Mouse (Mus musculus) midbrain, embryonic 16.5 days (tissue): Measurements from ENCODE around the gene Ifnar1. TPM values are rescaled to one million over a fixed set of nuclear protein-coding genes. Genes with fewer than 3 reads are reported as not detected.

Experiments
- ATAC-seq: fragments of 200-750 bp; cut with Nextera tagmentation; 2 replicates; pipeline ENCODE4 v1.8.0; 2017; ENCODE audit warnings: moderate TSS enrichment
- H3K27ac ChIP-seq: fragments of 300-500 bp; sonication (generic); 2 replicates; pipeline ENCODE4 v1.5.1; 2014; ENCODE audit warnings: mild to moderate bottlenecking, low read length, mixed read lengths
- H3K27me3 ChIP-seq: fragments of 300-500 bp; sonication (generic); 2 replicates; pipeline ENCODE4 v1.6.1; 2014; ENCODE audit warnings: low read depth, low read length, mixed read lengths; ENCODE audit not compliant: control insufficient read depth, insufficient read depth
- H3K36me3 ChIP-seq: fragments of 300-500 bp; sonication (generic); 2 replicates; pipeline ENCODE4 v1.6.1; 2014; ENCODE audit warnings: mild to moderate bottlenecking, low read length, moderate library complexity, mixed read lengths; ENCODE audit not compliant: control insufficient read depth, insufficient read depth
- H3K4me1 ChIP-seq: fragments of 300-500 bp; sonication (generic); 2 replicates; pipeline ENCODE4 v1.6.1; 2014; ENCODE audit warnings: mild to moderate bottlenecking, low read length, mixed read lengths; ENCODE audit not compliant: control insufficient read depth, insufficient read depth
- H3K4me2 ChIP-seq: fragments of 300-500 bp; sonication (generic); 2 replicates; pipeline ENCODE4 v1.6.1; 2014; ENCODE audit warnings: mild to moderate bottlenecking, low read length, mixed read lengths
- H3K4me3 ChIP-seq: fragments of 300-500 bp; sonication (generic); 2 replicates; pipeline ENCODE4 v1.5.1; 2014; ENCODE audit warnings: low read depth, mild to moderate bottlenecking, low read length, moderate library complexity, mixed read lengths
- H3K9ac ChIP-seq: fragments of 300-500 bp; sonication (generic); 2 replicates; pipeline ENCODE4 v1.6.1; 2014; ENCODE audit warnings: low read depth, low read length, mixed read lengths
- H3K9me3 ChIP-seq: fragments of 300-500 bp; sonication (generic); replicated peaks from 2 replicates; pipeline ENCODE4 v1.6.1; 2014; ENCODE audit warnings: mild to moderate bottlenecking, low read length, mixed read lengths; ENCODE audit not compliant: control insufficient read depth, poor library complexity, severe bottlenecking
- WGBS: fragments of 180-500 bp; shearing (Covaris S2); extraction: QIAGEN DNeasy Blood & Tissue Kit; methylation state at CpG from one replicate; pipeline ENCODE4 v1.1.7; 2014; 5-methylcytosine and 5-hydroxymethylcytosine counted together
- polyA plus RNA-seq: library from polyadenylated mRNA; unstranded; fragments of >200 nt; fragmentation: Nextera tagmentation; extraction: Ambion mirVana; gene quantifications from 2 replicates; pipeline ENCODE4 v1.2.1, GENCODE M21; 2015

Ifnar1 gene
- polyA plus RNA-seq, 1 experiment from 2014 or later: 48.0 TPM

- no peak for ATAC-seq
- Histone ChIP-seq H3K9ac (no peak overlapping the region), H3K4me2 (no peak overlapping the region), H3K27ac (no peak overlapping the region), H3K36me3 (no peaks in the 10 kb centered on the region), H3K27me3 (no peaks in the 10 kb centered on the region), H3K4me3 (no peak overlapping the region), H3K9me3 (no peaks in the 10 kb centered on the region), H3K4me1 (peaks cover 2% of the 10 kb centered on the region; the same call in 1 of the 2 replicates)
- WGBS: 88% methylated on average over 6 of the region's 6 CpGs
These were observed 51.3 kb downstream of the Ifnar1 start for GRCm38 (mm10) chr16:91536372-91536771.

DNA sequence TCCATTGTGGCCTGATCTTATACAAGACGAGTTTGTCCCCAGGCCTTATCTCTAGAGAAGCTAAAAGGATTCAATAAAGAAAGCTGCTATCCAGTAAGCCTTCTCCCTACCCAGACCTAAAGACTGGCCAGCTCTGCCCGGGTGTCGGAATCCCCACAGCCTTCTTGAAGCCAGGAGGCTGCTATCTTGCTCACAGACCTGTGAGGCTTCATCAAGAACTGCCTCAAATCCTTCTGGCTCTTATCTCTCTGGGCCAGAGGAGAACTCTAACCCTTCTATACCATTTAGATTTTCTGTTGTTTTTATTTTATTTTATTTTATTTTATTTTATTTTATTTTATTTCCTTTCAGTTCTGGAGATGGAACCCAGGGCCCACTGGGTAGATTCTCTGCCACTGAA lies 52.0 kb downstream of the Ifnar1 start:
- H3K4me3 ChIP-seq: no peak overlapping the region
- no peak overlapping the region for H3K9ac ChIP-seq
- no peak overlapping the region for H3K4me2 ChIP-seq
- no peaks in the 10 kb centered on the region for H3K36me3 ChIP-seq
- H3K27me3 ChIP-seq: no peaks in the 10 kb centered on the region
- WGBS: 73% methylated on average over 3 of the region's 3 CpGs
- no peak overlapping the region for H3K27ac ChIP-seq
- no peak for ATAC-seq
- no peaks in the 10 kb centered on the region for H3K9me3 ChIP-seq
- peaks cover 3% of the 10 kb centered on the region; the same call in 1 of the 2 replicates for H3K4me1 ChIP-seq

- ATAC-seq: no peak
- H3K4me1 ChIP-seq: peaks cover 3% of the 10 kb centered on the region; the same call in 1 of the 2 replicates
- H3K4me3 ChIP-seq: no peak overlapping the region
- H3K9ac ChIP-seq: no peak overlapping the region
- no peaks in the 10 kb centered on the region for H3K36me3 ChIP-seq
- no peaks in the 10 kb centered on the region for H3K27me3 ChIP-seq
- H3K9me3 ChIP-seq: no peaks in the 10 kb centered on the region
- 79% methylated on average over 6 of the region's 6 CpGs for WGBS
- H3K27ac ChIP-seq: no peak overlapping the region
- H3K4me2 ChIP-seq: no peak overlapping the region
These were observed 53.0 kb downstream of the Ifnar1 start for GRCm38 (mm10) chr16:91538051-91538450.

DNA sequence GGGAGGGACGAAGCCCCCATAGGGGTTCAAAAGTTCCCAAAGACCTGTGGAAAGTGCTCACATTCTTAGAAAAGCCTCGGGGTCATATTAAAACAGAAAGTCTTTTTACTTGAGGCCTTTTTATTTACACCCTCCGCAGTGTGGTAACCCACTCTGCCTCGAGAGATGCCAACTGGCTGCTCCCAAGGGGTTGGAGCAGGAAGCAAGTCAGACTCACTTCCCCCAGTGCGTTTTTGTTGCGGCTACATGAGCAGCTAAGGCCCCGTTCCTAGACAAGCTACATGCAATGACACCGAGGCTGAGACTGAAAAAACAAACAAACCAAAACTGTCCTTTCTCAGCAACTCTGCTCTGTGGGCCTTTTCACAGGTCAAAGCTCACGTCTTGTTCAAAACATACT lies 53.5 kb downstream of the Ifnar1 start:
- no peak for ATAC-seq
- Histone ChIP-seq H3K4me3 (no peak overlapping the region), H3K9me3 (no peaks in the 10 kb centered on the region), H3K27ac (no peak overlapping the region), H3K4me2 (no peak overlapping the region), H3K9ac (no peak overlapping the region), H3K36me3 (no peaks in the 10 kb centered on the region), H3K27me3 (no peaks in the 10 kb centered on the region), H3K4me1 (peaks cover 3% of the 10 kb centered on the region; the same call in 1 of the 2 replicates)
- 80% methylated on average over 9 of the region's 9 CpGs for WGBS

GRCm38 (mm10) chr16:91541573-91542081 lies 56.6 kb downstream of the Ifnar1 start:
- ATAC-seq: peak; percentile 66
- H3K4me2 ChIP-seq: peak overlapping the region; percentile 44
- H3K9me3 ChIP-seq: no peaks in the 10 kb centered on the region
- 0 out of 2 replicates have a peak overlapping the region, but pooled peaks have one; percentile 1 for H3K27ac ChIP-seq
- no peaks in the 10 kb centered on the region for H3K36me3 ChIP-seq
- H3K4me1 ChIP-seq: peaks cover 3% of the 10 kb centered on the region; the same call in 1 of the 2 replicates
- no peak overlapping the region for H3K4me3 ChIP-seq
- 29% methylated on average over 10 of the region's 10 CpGs for whole genome bisulfite sequencing
- H3K9ac ChIP-seq: no peak overlapping the region; the same call in 1 of the 2 replicates
- no peaks in the 10 kb centered on the region for H3K27me3 ChIP-seq

DNA sequence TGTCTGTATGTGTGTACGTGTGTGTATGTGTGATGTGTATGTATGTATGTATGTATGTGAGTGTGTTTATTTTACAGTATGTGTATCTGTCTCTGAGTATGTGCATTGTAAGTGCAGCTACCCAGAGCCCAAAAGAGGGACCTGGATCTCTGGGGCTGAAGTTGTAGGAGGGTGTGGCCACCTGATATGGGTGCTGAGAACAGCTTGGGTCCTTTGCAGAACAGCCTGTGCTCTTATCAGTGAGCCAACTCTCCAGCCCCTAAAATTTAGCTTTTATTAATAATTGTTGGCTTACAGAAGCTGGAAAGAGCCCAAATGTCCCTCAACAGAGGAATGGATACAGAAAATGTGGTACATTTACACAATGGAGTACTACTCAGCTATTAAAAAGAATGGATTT lies 58.6 kb downstream of the Ifnar1 start:
- Histone ChIP-seq H3K4me2 (no peak overlapping the region), H3K9me3 (no peaks in the 10 kb centered on the region), H3K9ac (no peak overlapping the region), H3K36me3 (no peaks in the 10 kb centered on the region), H3K4me1 (peaks cover 13% of the 10 kb centered on the region), H3K27ac (no peak overlapping the region), H3K4me3 (no peak overlapping the region), H3K27me3 (no peaks in the 10 kb centered on the region)
- no peak for ATAC-seq
- 97% methylated on average over 1 of the region's 1 CpGs for WGBS

DNA sequence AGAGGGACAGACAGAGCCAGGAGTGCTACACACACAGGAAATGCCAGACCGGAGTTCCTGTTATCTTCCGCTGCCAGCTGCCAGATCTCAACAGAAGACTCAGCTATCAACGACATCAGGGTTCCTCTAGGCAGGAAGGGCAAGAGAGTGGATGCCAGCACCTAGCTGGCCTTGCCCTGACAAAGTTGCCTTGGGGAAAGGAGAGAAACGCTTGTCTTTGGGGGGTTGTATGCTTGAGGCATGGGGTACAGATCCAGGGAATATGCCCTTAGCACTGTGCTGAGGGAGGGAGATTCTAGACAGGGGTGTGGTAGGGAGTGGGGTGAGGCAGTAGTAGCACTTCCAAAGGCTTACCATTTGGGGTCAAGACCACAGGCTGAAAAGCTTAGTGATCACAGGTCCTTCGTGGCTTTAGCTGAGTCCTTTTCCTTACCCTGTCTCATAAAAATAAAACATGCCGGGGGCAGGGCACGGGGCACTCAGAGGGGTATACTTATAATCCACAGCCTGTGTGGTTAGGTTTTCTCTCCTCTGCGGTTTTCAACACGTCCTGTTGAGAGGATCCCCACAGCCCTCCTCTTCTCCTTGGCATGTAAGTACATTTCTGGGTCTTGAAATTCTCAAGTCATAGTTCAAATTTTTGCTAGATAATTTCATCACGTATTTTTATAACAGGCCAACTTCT lies 60.7 kb downstream of the Ifnar1 start:
- WGBS: 75% methylated on average over 10 of the region's 10 CpGs
- Histone ChIP-seq H3K27me3 (no peaks in the 10 kb centered on the region), H3K4me2 (no peak overlapping the region), H3K4me1 (peaks cover 24% of the 10 kb centered on the region), H3K9me3 (no peaks in the 10 kb centered on the region), H3K36me3 (no peaks in the 10 kb centered on the region), H3K27ac (no peak overlapping the region), H3K4me3 (no peak overlapping the region), H3K9ac (no peak overlapping the region)
- no peak for ATAC-seq

GRCm38 (mm10) chr16:91546391-91546835 lies 61.4 kb downstream of the Ifnar1 start:
- no peak overlapping the region for H3K27ac ChIP-seq
- peak overlapping the region; percentile 69 for H3K4me2 ChIP-seq
- H3K9ac ChIP-seq: peak overlapping the region; percentile 99
- peak; percentile 54 for ATAC-seq
- peaks cover 22% of the 10 kb centered on the region for H3K4me1 ChIP-seq
- H3K36me3 ChIP-seq: no peaks in the 10 kb centered on the region
- 14% methylated on average over 14 of the region's 14 CpGs for whole genome bisulfite sequencing
- no peaks in the 10 kb centered on the region for H3K27me3 ChIP-seq
- peak overlapping the region; percentile 94 for H3K4me3 ChIP-seq
- no peaks in the 10 kb centered on the region for H3K9me3 ChIP-seq
